Mouse (Mus musculus) frontal cortex, adult (tissue): Measurements from ENCODE around the gene Pnmt.

Source experiments
- ATAC-seq: cut with Nextera tagmentation; 2 replicates; pipeline ENCODE4 v1.9.2; 2017; ENCODE audit warnings: mild to moderate bottlenecking, moderate library complexity, mixed read lengths; ENCODE audit not compliant: low TSS enrichment

The Pnmt gene

GRCm38 (mm10) chr11:98413731-98414130 is 27.5 kb downstream of the Pnmt start:
- ATAC-seq, result no peak

DNA sequence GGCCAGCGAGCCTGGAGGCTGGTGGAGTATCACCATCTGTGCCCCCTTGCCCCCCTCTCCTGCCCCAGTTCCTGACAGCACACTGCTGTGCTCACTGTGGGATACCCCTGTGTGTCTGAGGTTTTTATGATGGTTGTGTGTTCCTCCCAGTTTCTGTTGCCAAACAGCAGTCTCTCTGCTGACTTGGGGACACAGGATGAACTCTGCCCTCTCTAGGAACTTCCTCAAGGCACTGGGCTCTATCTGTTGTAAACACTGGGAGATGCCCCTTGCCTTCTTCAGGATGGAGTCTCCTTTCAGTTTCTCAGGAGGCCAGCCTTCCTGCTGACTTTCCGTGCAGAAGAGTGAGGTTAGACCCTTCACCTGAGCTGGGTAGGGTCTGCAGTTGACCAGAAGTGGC is 27.9 kb downstream of the Pnmt start:
- no peak for ATAC-seq

DNA sequence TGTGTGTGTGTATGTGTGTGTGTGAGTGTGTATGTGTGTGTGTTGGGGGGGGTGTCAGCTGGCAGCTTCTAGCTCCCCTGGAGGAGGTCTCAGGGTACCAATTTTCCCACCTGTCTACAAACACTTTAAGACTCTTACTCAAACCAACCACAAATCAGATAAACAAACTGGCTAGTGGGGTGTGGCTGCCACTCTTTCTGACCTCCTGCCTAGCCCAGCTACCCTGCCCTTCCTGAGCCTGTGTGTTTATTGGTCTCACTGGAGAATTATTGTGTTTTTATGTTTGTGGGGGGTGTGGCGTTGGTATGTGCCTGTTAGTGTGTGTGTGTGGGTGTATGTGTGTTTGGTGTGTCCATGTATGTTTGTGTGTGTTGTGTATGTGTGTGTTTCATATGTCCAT is 30.8 kb downstream of the Pnmt start:
- ATAC-seq, result no peak

GRCm38 (mm10) chr11:98418273-98418672 is 32.0 kb downstream of the Pnmt start:
- no peak for ATAC-seq

- no peak for ATAC-seq
These were observed 32.8 kb downstream of the Pnmt start for GRCm38 (mm10) chr11:98418939-98419547.

DNA sequence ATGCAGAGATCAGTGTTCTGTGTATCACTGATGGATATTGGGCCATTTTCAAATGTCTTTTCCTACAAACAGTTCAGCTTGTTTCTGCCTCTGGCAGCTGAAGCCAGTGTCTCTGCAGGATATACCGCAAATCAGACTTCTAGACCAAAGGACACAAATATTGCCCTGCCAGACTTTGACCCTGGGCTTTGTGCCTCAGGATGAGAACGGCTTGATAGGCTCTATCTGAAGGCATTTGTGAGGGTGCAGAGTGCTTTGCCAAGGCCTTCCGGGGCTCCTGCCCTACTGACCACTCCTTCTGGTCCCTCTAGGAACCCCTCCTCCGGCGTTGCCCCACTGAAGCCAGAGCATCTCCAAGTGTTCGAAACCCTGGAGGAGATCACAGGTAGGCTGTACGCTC is 40.3 kb downstream of the Pnmt start:
- ATAC-seq, result no peak

GRCm38 (mm10) chr11:98428436-98428835 is 42.2 kb downstream of the Pnmt start:
- ATAC-seq, result no peak

GRCm38 (mm10) chr11:98431743-98432502 is 45.7 kb downstream of the Pnmt start:
- no peak for ATAC-seq

DNA sequence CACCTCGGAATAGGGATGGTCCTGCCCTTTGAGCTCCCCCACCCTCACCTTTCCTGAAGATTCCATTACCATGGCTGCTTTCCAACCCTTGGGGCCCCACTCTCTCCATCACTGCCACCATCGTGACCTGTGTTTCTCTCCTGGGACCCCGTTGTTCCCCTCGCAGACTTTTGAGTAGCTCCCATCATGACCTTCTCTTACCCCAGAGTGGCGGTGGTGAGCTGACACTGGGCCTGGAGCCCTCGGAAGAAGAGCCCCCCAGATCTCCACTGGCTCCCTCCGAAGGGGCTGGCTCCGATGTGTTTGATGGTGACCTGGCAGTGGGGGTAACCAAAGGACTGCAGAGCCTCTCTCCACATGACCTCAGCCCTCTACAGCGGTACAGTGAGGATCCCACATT is 49.5 kb downstream of the Pnmt start:
- ATAC-seq, result no peak

GRCm38 (mm10) chr11:98437441-98437840 is 51.2 kb downstream of the Pnmt start:
- ATAC-seq, result no peak
